Mouse (Mus musculus) hindbrain, postnatal 0 days (tissue): ENCODE measurements around the gene Slc22a2. TPM values are rescaled to one million over a fixed set of nuclear protein-coding genes. Genes with fewer than 3 reads are reported as not detected.

ENCODE experiments used
- ATAC-seq: fragments of 200-750 bp; cut with Nextera tagmentation; 2 replicates; pipeline ENCODE4 v1.8.0; 2017; ENCODE audit warnings: mild to moderate bottlenecking, moderate TSS enrichment, moderate library complexity
- DNase-seq: peaks from one replicate; pipeline ENCODE4 v3.0.0-alpha.2; 2015; ENCODE audit warnings: low spot score
- H3K27ac ChIP-seq: fragments of 300-500 bp; sonication (generic); 2 replicates; pipeline ENCODE4 v1.5.1; 2014; ENCODE audit warnings: mild to moderate bottlenecking
- H3K27me3 ChIP-seq: fragments of 300-500 bp; sonication (generic); 2 replicates; pipeline ENCODE4 v1.6.1; 2014; ENCODE audit warnings: low read length, mixed read lengths; ENCODE audit not compliant: insufficient read depth
- H3K36me3 ChIP-seq: fragments of 300-500 bp; sonication (generic); 2 replicates; pipeline ENCODE4 v1.6.1; 2014; ENCODE audit warnings: low read length, mixed read lengths; ENCODE audit not compliant: insufficient read depth
- H3K4me1 ChIP-seq: fragments of 300-500 bp; sonication (generic); 2 replicates; pipeline ENCODE4 v1.6.1; 2014; ENCODE audit warnings: antibody characterized with exemption, low read length, mixed read lengths; ENCODE audit not compliant: insufficient read depth
- H3K4me2 ChIP-seq: fragments of 300-500 bp; sonication (generic); 2 replicates; pipeline ENCODE4 v1.6.1; 2014; ENCODE audit warnings: low read depth, mild to moderate bottlenecking, low read length, moderate library complexity, mixed read lengths
- H3K4me3 ChIP-seq: fragments of 300-500 bp; sonication (generic); 2 replicates; pipeline ENCODE4 v1.5.1; 2014; ENCODE audit warnings: low read length
- H3K9ac ChIP-seq: fragments of 300-500 bp; sonication (generic); replicated peaks from 2 replicates; pipeline ENCODE4 v1.6.1; 2014; ENCODE audit warnings: mild to moderate bottlenecking, low read length, moderate library complexity, mixed read lengths
- H3K9me3 ChIP-seq: fragments of 300-500 bp; sonication (generic); 2 replicates; pipeline ENCODE4 v1.6.1; 2016; ENCODE audit warnings: low read length, mixed read lengths
- CTCF ChIP-seq: IDR thresholded peaks from 2 replicates; pipeline ENCODE4 v1.5.1; 2016; ENCODE audit warnings: antibody characterized with exemption, control low read depth, low read depth
- whole genome bisulfite sequencing: fragments of 180-500 bp; shearing (Covaris S2); extraction: QIAGEN DNeasy Blood & Tissue Kit; methylation state at CpG from one replicate; pipeline ENCODE4 v1.1.7; 2014; 5-methylcytosine and 5-hydroxymethylcytosine counted together
- polyA plus RNA-seq: library from polyadenylated mRNA; unstranded; fragments of >200 nt; fragmentation: Nextera tagmentation; extraction: Ambion mirVana; gene quantifications from 2 replicates; pipeline ENCODE4 v1.2.1, GENCODE M21; 2015
- total RNA-seq: library from RNA; depleted of rRNA; stranded (reverse); fragments of >200 nt; gene quantifications from 2 replicates; pipeline ENCODE4 v1.2.3, GENCODE M21; 2014

Slc22a2 gene
- total and polyA plus RNA-seq, 2 experiments from 2014 or later = 0.78 to 1.2 TPM

- Histone ChIP-seq H3K36me3 (no peaks in the 10 kb centered on the region), H3K4me2 (no peak overlapping the region), H3K27ac (no peak overlapping the region), H3K4me3 (no peak overlapping the region), H3K9ac (no peak overlapping the region), H3K4me1 (no peaks in the 10 kb centered on the region), H3K9me3 (no peaks in the 10 kb centered on the region), H3K27me3 (no peaks in the 10 kb centered on the region)
- no peak for TF ChIP-seq CTCF
- WGBS = 83% methylated on average over 5 of the region's 5 CpGs
- DNase-seq (no peak), ATAC-seq (no peak)
These were observed 61.5 kb downstream of the Slc22a2 start for GRCm38 (mm10) chr17:12645461-12645860.

GRCm38 (mm10) chr17:12652604-12653003 lies 68.7 kb downstream of the Slc22a2 start:
- Histone ChIP-seq H3K36me3 (no peaks in the 10 kb centered on the region), H3K9me3 (no peaks in the 10 kb centered on the region), H3K4me1 (no peaks in the 10 kb centered on the region), H3K4me2 (no peak overlapping the region), H3K27ac (no peak overlapping the region), H3K4me3 (no peak overlapping the region), H3K27me3 (no peaks in the 10 kb centered on the region), H3K9ac (no peak overlapping the region)
- WGBS = 93% methylated on average over 11 of the region's 11 CpGs
- ATAC-seq (no peak), DNase-seq (no peak)
- no peak for TF ChIP-seq CTCF

DNA sequence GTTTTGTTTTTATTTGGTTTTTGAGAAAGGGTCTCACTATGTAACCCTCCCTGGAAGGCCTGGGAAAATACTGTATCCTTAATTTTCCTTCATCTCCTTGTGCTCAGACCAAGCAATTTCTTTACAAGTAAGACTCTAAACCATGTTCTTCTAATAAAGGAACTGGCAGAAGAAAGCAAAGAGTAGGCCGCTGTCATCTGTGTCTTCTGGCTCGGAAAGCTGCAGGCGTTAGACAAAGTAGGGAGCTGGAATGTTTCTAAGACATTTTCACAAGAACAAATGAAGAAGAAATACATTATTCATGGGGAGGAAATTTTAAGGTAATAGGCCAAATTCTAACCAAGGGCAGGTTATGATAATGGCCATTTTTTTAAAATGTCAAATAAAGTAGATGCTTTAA lies 70.1 kb downstream of the Slc22a2 start:
- Histone ChIP-seq H3K4me2 (no peak overlapping the region), H3K4me3 (no peak overlapping the region), H3K4me1 (no peaks in the 10 kb centered on the region), H3K27ac (no peak overlapping the region), H3K9me3 (no peaks in the 10 kb centered on the region), H3K9ac (no peak overlapping the region), H3K27me3 (no peaks in the 10 kb centered on the region), H3K36me3 (no peaks in the 10 kb centered on the region)
- ATAC-seq (no peak), DNase-seq (no peak)
- TF ChIP-seq CTCF = no peak
- 68% methylated on average over 3 of the region's 3 CpGs for WGBS

DNA sequence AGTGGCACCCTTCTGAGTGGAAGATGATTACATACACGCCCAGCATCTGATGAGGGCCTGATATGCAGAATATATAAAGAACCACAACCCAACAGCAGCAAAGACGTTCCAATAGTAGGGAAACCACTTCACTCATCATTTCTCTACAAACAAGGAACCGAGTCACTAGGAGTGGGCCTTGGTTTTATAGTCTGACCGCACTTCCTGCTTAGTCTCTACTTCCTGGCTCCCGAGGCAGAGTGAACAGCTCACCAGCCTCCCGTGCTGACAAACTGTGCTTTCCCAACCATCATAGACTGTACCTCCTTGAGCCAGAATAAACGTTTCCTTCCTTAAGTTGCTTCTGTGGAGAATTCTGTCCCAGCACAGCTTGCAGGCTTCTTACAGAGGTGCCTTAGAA lies 71.9 kb downstream of the Slc22a2 start:
- Histone ChIP-seq H3K4me2 (no peak overlapping the region), H3K9ac (no peak overlapping the region), H3K4me1 (no peaks in the 10 kb centered on the region), H3K27ac (no peak overlapping the region), H3K36me3 (no peaks in the 10 kb centered on the region), H3K27me3 (no peaks in the 10 kb centered on the region), H3K9me3 (no peaks in the 10 kb centered on the region), H3K4me3 (no peak overlapping the region)
- ATAC-seq = no peak
- DNase-seq = no peak
- no peak for TF ChIP-seq CTCF
- 83% methylated on average over 7 of the region's 7 CpGs for WGBS

DNA sequence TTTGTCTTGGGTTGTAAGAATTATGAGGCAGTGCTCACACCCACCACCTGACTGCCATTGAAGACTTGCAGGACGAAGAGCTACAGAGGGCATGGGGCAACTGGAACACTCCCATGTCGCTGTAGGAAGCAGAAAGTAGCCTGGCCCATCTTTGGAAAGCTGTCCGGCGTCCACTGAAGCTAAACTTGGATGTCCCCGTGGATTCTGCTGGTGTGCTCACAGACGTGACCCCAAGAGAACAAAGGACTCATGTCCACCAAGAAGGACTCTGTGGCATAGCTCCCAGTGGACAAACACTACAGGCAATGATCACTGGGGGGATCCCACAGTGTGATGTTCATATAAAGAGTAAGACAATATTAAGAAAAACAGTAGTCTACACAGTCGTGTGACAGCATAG lies 74.9 kb downstream of the Slc22a2 start:
- H3K36me3 ChIP-seq = no peaks in the 10 kb centered on the region
- no peaks in the 10 kb centered on the region for H3K9me3 ChIP-seq
- DNase-seq (no peak), ATAC-seq (no peak)
- WGBS = 79% methylated on average over 7 of the region's 7 CpGs
- no peak for TF ChIP-seq CTCF
- H3K9ac ChIP-seq = no peak overlapping the region
- H3K4me1 ChIP-seq = no peaks in the 10 kb centered on the region
- H3K27ac ChIP-seq = no peak overlapping the region
- no peaks in the 10 kb centered on the region for H3K27me3 ChIP-seq
- H3K4me2 ChIP-seq = no peak overlapping the region
- H3K4me3 ChIP-seq = no peak overlapping the region

GRCm38 (mm10) chr17:12659233-12659632 lies 75.3 kb downstream of the Slc22a2 start:
- WGBS = 95% methylated on average over 10 of the region's 10 CpGs
- Histone ChIP-seq H3K9ac (no peak overlapping the region), H3K9me3 (no peaks in the 10 kb centered on the region), H3K4me3 (no peak overlapping the region), H3K27ac (no peak overlapping the region), H3K4me2 (no peak overlapping the region), H3K4me1 (no peaks in the 10 kb centered on the region), H3K36me3 (no peaks in the 10 kb centered on the region), H3K27me3 (no peaks in the 10 kb centered on the region)
- ATAC-seq (no peak), DNase-seq (no peak)
- TF ChIP-seq CTCF = no peak

DNA sequence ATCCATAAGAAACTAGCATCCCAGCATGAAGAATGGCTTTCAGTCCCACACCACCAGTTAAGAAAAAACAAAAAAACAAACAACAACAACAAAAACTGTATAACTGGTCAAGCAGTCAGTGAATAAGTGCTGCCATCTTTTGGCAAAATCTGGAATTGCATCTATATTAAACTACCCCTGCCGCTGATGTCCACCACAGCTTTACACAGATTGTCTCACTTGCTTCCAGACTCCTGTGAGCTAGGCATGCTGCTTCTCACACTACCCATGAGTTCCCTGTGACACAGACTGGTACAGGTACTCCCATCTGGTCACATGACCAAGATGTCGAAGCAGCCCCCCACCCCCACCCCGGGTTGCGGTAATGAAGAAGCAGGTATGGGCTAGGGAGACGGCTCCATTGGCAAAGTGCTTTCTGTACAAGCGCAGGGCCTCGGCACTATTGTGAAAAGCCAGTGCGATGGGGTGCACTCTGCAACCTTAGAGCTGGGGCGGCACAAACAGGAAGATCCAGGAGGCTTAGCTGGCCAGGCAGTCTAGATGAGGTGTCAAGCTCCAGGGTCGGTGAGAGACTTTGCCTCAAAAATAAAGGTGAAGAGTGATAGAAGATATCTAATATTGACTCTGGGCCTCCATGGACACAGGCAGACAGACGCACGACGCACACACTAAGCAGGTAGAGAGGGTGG lies 76.8 kb downstream of the Slc22a2 start:
- no peak for ATAC-seq
- no peaks in the 10 kb centered on the region for H3K36me3 ChIP-seq
- H3K27ac ChIP-seq = no peak overlapping the region
- no peaks in the 10 kb centered on the region for H3K4me1 ChIP-seq
- no peaks in the 10 kb centered on the region for H3K27me3 ChIP-seq
- no peak overlapping the region for H3K4me3 ChIP-seq
- H3K9me3 ChIP-seq = no peaks in the 10 kb centered on the region
- peak; percentile 90 for TF ChIP-seq CTCF
- no peak overlapping the region for H3K9ac ChIP-seq
- H3K4me2 ChIP-seq = no peak overlapping the region
- WGBS = 75% methylated on average over 13 of the region's 13 CpGs
- DNase-seq = peak; percentile 78
